Mouse (Mus musculus) midbrain, postnatal 0 days (tissue): ENCODE data around the gene Herc3. TPM values are rescaled to one million over a fixed set of nuclear protein-coding genes. Genes with fewer than 3 reads are reported as not detected.

Experiments used
- ATAC-seq: fragments of 200-750 bp; cut with Nextera tagmentation; 2 replicates; pipeline ENCODE4 v1.8.0; 2017; ENCODE audit warnings: moderate number of reproducible peaks, mild to moderate bottlenecking, moderate TSS enrichment, moderate library complexity; ENCODE audit not compliant: low FRiP score
- DNase-seq: peaks from one replicate; pipeline ENCODE4 v3.0.0-alpha.2; 2015; ENCODE audit warnings: low spot score
- H3K27ac ChIP-seq: fragments of 300-500 bp; sonication (generic); 2 replicates; pipeline ENCODE4 v1.5.1; 2014; ENCODE audit warnings: low read depth, mild to moderate bottlenecking, low read length, mixed read lengths
- H3K27me3 ChIP-seq: fragments of 300-500 bp; sonication (generic); 2 replicates; pipeline ENCODE4 v1.6.1; 2014; ENCODE audit warnings: low read length, control low read depth, mixed read lengths; ENCODE audit not compliant: insufficient read depth
- H3K36me3 ChIP-seq: fragments of 300-500 bp; sonication (generic); 2 replicates; pipeline ENCODE4 v1.6.1; 2014; ENCODE audit warnings: low read length, control low read depth, mixed read lengths; ENCODE audit not compliant: insufficient read depth
- H3K4me1 ChIP-seq: fragments of 300-500 bp; sonication (generic); 2 replicates; pipeline ENCODE4 v1.6.1; 2014; ENCODE audit warnings: mild to moderate bottlenecking, control low read depth, antibody characterized with exemption, low read length, mixed read lengths; ENCODE audit not compliant: insufficient read depth
- H3K4me2 ChIP-seq: fragments of 300-500 bp; sonication (generic); 2 replicates; pipeline ENCODE4 v1.6.1; 2014; ENCODE audit warnings: low read depth, mild to moderate bottlenecking, low read length, mixed read lengths; ENCODE audit not compliant: poor library complexity, severe bottlenecking
- H3K4me3 ChIP-seq: fragments of 300-500 bp; sonication (generic); 2 replicates; pipeline ENCODE4 v1.5.1; 2014; ENCODE audit warnings: low read depth, mild to moderate bottlenecking, low read length, moderate library complexity
- H3K9ac ChIP-seq: fragments of 300-500 bp; sonication (generic); replicated peaks from 2 replicates; pipeline ENCODE4 v1.6.1; 2014; ENCODE audit warnings: mild to moderate bottlenecking, low read length, moderate library complexity, mixed read lengths; ENCODE audit not compliant: poor library complexity, severe bottlenecking
- H3K9me3 ChIP-seq: fragments of 300-500 bp; sonication (generic); 2 replicates; pipeline ENCODE4 v1.6.1; 2016; ENCODE audit warnings: low read length, control low read depth
- CTCF ChIP-seq: IDR thresholded peaks from 2 replicates; pipeline ENCODE4 v1.5.1; 2016; ENCODE audit warnings: antibody characterized with exemption, mild to moderate bottlenecking
- WGBS: fragments of 180-500 bp; shearing (Covaris S2); extraction: QIAGEN DNeasy Blood & Tissue Kit; methylation state at CpG from one replicate; pipeline ENCODE4 v1.1.7; 2014; 5-methylcytosine and 5-hydroxymethylcytosine counted together
- polyA plus RNA-seq: library from polyadenylated mRNA; unstranded; fragments of >200 nt; fragmentation: Nextera tagmentation; extraction: Ambion mirVana; gene quantifications from 2 replicates; pipeline ENCODE4 v1.2.1, GENCODE M21; 2015
- total RNA-seq: library from RNA; depleted of rRNA; stranded (reverse); fragments of >200 nt; gene quantifications from 2 replicates; pipeline ENCODE4 v1.2.3, GENCODE M21; 2014

The Herc3 gene
- total and polyA plus RNA-seq, 2 experiments from 2014 or later, result 34.2 to 153 TPM

DNA sequence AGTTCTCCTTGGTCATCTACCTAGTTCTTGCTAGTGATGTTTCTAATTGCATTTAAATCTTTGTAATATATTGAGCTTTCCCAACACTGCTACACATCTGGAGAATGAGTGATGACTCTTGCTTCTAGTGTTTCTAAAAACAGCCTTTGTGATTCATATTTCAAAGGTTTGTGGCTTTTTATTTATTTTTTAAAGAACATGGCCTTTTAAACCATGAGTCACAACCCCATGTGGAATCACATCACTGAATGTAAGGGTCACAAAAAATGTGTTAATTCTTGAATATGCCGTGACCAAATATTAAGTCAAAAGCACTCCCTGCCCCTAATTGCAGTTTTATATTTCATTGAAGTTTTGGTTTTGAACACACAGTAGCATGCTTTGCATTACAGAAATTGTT is 2.7 kb upstream of the Herc3 start:
- TF ChIP-seq CTCF, result no peak
- no peaks in the 10 kb centered on the region for H3K36me3 ChIP-seq
- no peaks in the 10 kb centered on the region for H3K9me3 ChIP-seq
- no peaks in the 10 kb centered on the region for H3K27me3 ChIP-seq
- no peak overlapping the region for H3K27ac ChIP-seq
- DNase-seq (no peak), ATAC-seq (no peak)
- H3K4me3 ChIP-seq, result no peak overlapping the region
- no peak overlapping the region for H3K4me2 ChIP-seq
- no peak overlapping the region for H3K9ac ChIP-seq
- WGBS, result 91% methylated on average over 1 of the region's 1 CpGs
- H3K4me1 ChIP-seq, result peaks cover 7% of the 10 kb centered on the region

DNA sequence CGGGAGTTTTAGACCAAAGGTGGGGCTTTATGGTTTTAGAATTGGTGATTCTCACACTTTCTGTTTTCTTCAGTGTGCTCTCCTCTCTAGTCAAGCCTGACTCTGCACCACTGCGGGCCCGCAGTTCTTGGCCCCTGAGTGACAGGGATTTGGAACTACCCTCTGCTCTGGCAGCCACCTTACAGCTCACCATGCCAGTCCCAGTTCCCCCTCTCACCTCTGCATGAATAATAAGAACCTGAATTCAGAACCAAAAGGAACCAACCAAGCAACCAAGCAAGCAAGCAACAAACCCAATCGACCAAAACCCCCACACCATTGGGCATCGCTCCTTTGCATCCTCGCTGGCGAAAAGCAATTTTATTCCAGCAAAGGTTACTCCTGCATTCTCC is 429 bp upstream of the Herc3 start:
- no peaks in the 10 kb centered on the region for H3K9me3 ChIP-seq
- H3K4me2 ChIP-seq, result peak overlapping the region; percentile 62
- H3K4me3 ChIP-seq, result peak overlapping the region; percentile 89
- no peaks in the 10 kb centered on the region for H3K36me3 ChIP-seq
- DNase-seq (no peak), ATAC-seq (peak; percentile 22)
- peaks cover 12% of the 10 kb centered on the region for H3K4me1 ChIP-seq
- WGBS, result 8% methylated on average over 7 of the region's 7 CpGs
- TF ChIP-seq CTCF, result no peak
- H3K27ac ChIP-seq, result peak overlapping the region; percentile 80
- no peaks in the 10 kb centered on the region for H3K27me3 ChIP-seq
- H3K9ac ChIP-seq, result peak overlapping the region; percentile 94

- Histone ChIP-seq H3K4me1 (peaks cover 12% of the 10 kb centered on the region), H3K36me3 (no peaks in the 10 kb centered on the region), H3K9ac (0 out of 2 replicates have a peak overlapping the region, but pooled peaks have one; percentile 94), H3K4me2 (peak overlapping the region; percentile 62), H3K9me3 (no peaks in the 10 kb centered on the region), H3K27ac (no peak overlapping the region), H3K27me3 (no peaks in the 10 kb centered on the region), H3K4me3 (peak overlapping the region; percentile 89)
- peak; percentile 51 for DNase-seq
- peak; percentile 54 for TF ChIP-seq CTCF
- no peak for ATAC-seq
- 31% methylated on average over 7 of the region's 7 CpGs for WGBS
Observed at GRCm38 (mm10) chr6:58832591-58833018, 1.3 kb downstream of the Herc3 start.

GRCm38 (mm10) chr6:58834470-58834869 is 3.2 kb downstream of the Herc3 start:
- H3K9ac ChIP-seq, result no peak overlapping the region
- no peaks in the 10 kb centered on the region for H3K27me3 ChIP-seq
- no peaks in the 10 kb centered on the region for H3K36me3 ChIP-seq
- no peak overlapping the region for H3K27ac ChIP-seq
- ATAC-seq (no peak), DNase-seq (no peak)
- no peak overlapping the region for H3K4me3 ChIP-seq
- WGBS, result 84% methylated on average over 7 of the region's 7 CpGs
- no peak overlapping the region for H3K4me2 ChIP-seq
- no peak for TF ChIP-seq CTCF
- H3K9me3 ChIP-seq, result no peaks in the 10 kb centered on the region
- peaks cover 12% of the 10 kb centered on the region for H3K4me1 ChIP-seq

DNA sequence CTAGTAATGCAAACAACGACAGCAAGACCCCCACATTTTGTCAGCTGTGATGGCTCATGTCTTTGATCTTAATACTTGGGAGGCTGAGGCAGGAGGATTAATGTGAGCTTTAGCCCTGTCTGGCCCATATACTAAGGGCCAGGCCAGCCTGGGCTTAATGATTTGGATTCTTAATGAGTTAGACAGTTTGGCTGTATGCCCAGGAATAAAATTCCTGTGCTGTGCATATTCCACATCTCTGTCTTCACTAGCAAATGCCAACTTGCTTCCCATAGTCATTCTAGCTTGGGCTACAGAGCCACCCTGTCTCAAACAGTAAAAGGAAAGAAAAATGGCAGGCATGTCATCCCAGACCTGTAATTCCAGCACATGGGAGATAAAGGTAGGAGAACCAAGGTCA is 4.3 kb downstream of the Herc3 start:
- Histone ChIP-seq H3K4me1 (peaks cover 12% of the 10 kb centered on the region), H3K27me3 (no peaks in the 10 kb centered on the region), H3K4me2 (no peak overlapping the region), H3K9ac (no peak overlapping the region), H3K27ac (no peak overlapping the region), H3K36me3 (no peaks in the 10 kb centered on the region), H3K4me3 (no peak overlapping the region), H3K9me3 (no peaks in the 10 kb centered on the region)
- no peak for ATAC-seq
- no peak for DNase-seq
- no peak for TF ChIP-seq CTCF
- 93% methylated on average over 1 of the region's 1 CpGs for WGBS

DNA sequence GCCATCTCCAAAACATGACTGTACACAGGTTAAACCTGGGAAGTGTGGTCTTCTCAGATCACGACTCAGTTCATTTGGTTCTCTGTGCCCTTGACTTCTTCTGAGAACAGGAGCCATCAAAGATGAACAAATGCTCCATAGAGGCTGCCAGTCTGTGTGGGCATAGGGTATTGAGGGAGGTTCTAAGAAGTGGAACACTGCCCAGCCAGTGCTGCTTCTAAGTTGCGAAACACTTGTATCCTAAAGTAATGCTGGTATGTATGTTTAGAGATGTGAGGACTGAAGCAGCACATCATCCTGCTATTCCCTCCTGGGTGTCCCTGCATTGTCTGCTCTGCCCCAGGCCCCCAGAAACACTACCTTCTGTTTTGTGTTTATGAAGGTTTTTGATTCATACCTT is 5.2 kb downstream of the Herc3 start:
- Histone ChIP-seq H3K9ac (no peak overlapping the region), H3K27me3 (no peaks in the 10 kb centered on the region), H3K27ac (no peak overlapping the region), H3K4me1 (peaks cover 12% of the 10 kb centered on the region), H3K4me2 (no peak overlapping the region), H3K36me3 (no peaks in the 10 kb centered on the region), H3K4me3 (no peak overlapping the region), H3K9me3 (no peaks in the 10 kb centered on the region)
- 90% methylated on average over 2 of the region's 2 CpGs for WGBS
- no peak for DNase-seq
- no peak for TF ChIP-seq CTCF
- no peak for ATAC-seq
